Mouse (Mus musculus) forebrain, embryonic 16.5 days (tissue): ENCODE measurements around the gene Cdca8. TPM values are rescaled to one million over a fixed set of nuclear protein-coding genes. Genes with fewer than 3 reads are reported as not detected.
A peak's percentile ranks its signal among the peaks of the same experiment; 100 is the strongest.

Experiments used
- ATAC-seq: fragments of 200-750 bp; cut with Nextera tagmentation; 2 replicates; pipeline ENCODE4 v1.8.0; 2017; ENCODE audit warnings: mild to moderate bottlenecking, moderate library complexity
- H3K27ac ChIP-seq: fragments of 300-500 bp; sonication (generic); 2 replicates; pipeline ENCODE4 v1.5.1; 2014; ENCODE audit warnings: low read length, control low read depth
- H3K27me3 ChIP-seq: fragments of 300-500 bp; sonication (generic); replicated peaks from 2 replicates; pipeline ENCODE4 v1.6.1; 2014; ENCODE audit warnings: low read length; ENCODE audit not compliant: control insufficient read depth, insufficient read depth
- H3K36me3 ChIP-seq: fragments of 300-500 bp; sonication (generic); 2 replicates; pipeline ENCODE4 v1.6.1; 2014; ENCODE audit not compliant: control insufficient read depth, insufficient read depth
- H3K4me1 ChIP-seq: fragments of 300-500 bp; sonication (generic); replicated peaks from 2 replicates; pipeline ENCODE4 v1.6.1; 2014; ENCODE audit warnings: low read length; ENCODE audit not compliant: control insufficient read depth, insufficient read depth
- H3K4me2 ChIP-seq: fragments of 300-500 bp; sonication (generic); 2 replicates; pipeline ENCODE4 v1.6.1; 2014; ENCODE audit warnings: mild to moderate bottlenecking, low read length, control low read depth
- H3K4me3 ChIP-seq: fragments of 300-500 bp; sonication (generic); replicated peaks from 2 replicates; pipeline ENCODE4 v1.5.1; 2014; ENCODE audit warnings: mild to moderate bottlenecking, low read length, control low read depth
- H3K9ac ChIP-seq: fragments of 300-500 bp; sonication (generic); replicated peaks from 2 replicates; pipeline ENCODE4 v1.6.1; 2014; ENCODE audit warnings: low read depth, low read length, control low read depth
- H3K9me3 ChIP-seq: fragments of 300-500 bp; sonication (generic); 2 replicates; pipeline ENCODE4 v1.6.1; 2016; ENCODE audit warnings: low read length; ENCODE audit not compliant: control insufficient read depth
- WGBS: fragments of 180-500 bp; shearing (Covaris S2); extraction: QIAGEN DNeasy Blood & Tissue Kit; methylation state at CpG from one replicate; pipeline ENCODE4 v1.1.7; 2014; 5-methylcytosine and 5-hydroxymethylcytosine counted together
- polyA plus RNA-seq: library from polyadenylated mRNA; unstranded; fragments of >200 nt; fragmentation: Nextera tagmentation; extraction: Ambion mirVana; gene quantifications from 2 replicates; pipeline ENCODE4 v1.2.1, GENCODE M21; 2015

Gene Cdca8
- polyA plus RNA-seq, 1 experiment from 2014 or later: 70.0 TPM

DNA sequence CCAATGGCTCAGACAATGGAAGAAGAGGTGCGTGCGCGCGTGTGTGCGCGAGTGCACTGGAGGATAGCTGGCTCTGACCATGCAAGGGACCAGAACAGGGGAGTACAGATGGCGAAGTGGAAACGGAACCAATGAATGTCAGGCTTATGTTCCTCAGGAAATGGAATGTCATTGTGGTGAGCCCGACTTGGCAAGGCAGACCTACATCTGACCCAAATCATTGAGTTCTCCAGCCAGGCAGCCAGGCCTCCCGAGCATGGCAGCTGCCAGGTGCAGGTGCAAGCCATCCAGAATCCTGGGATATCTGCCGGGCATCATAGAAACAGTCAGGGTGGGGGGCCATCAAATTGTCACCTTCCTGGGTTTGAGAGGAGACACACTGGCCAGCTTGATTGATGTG lies 21.8 kb upstream of the Cdca8 start:
- H3K4me2 ChIP-seq: no peak overlapping the region
- no peak for ATAC-seq

DNA sequence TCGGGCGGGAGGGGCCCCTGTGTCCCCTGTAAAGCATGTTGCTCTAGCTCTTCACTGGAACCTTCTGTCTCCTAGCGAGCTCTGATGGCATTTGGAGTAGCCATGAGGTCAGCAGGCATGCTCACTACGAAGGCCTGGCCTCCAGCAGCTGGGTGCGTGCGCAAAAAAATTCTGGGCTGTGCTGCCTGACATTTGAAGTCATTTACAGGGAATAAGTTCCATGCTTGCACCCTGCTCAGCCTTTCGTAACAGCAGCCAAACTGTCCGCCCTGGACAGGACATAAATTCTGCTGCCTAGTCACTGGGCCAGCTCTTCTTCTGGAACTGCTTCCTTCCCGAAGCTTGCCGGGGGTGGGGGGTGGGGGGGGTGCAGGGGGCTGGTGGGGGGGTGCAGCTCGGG lies 20.0 kb upstream of the Cdca8 start:
- no peak for ATAC-seq
- no peak overlapping the region for H3K4me3 ChIP-seq
- H3K9ac ChIP-seq: no peak overlapping the region
- H3K36me3 ChIP-seq: no peaks in the 10 kb centered on the region
- H3K27me3 ChIP-seq: no peaks in the 10 kb centered on the region
- H3K27ac ChIP-seq: no peak overlapping the region
- 76% methylated on average over 11 of the region's 11 CpGs for WGBS
- H3K9me3 ChIP-seq: no peaks in the 10 kb centered on the region
- H3K4me1 ChIP-seq: no peaks in the 10 kb centered on the region
- H3K4me2 ChIP-seq: no peak overlapping the region

More for the DNA sequence above, 21.8 kb upstream of the Cdca8 start:
- H3K27ac ChIP-seq: no peak overlapping the region
- no peaks in the 10 kb centered on the region for H3K27me3 ChIP-seq
- H3K9me3 ChIP-seq: no peaks in the 10 kb centered on the region
- H3K4me1 ChIP-seq: no peaks in the 10 kb centered on the region
- H3K36me3 ChIP-seq: no peaks in the 10 kb centered on the region
- no peak overlapping the region for H3K4me3 ChIP-seq
- H3K9ac ChIP-seq: no peak overlapping the region
- WGBS: 87% methylated on average over 11 of the region's 11 CpGs

DNA sequence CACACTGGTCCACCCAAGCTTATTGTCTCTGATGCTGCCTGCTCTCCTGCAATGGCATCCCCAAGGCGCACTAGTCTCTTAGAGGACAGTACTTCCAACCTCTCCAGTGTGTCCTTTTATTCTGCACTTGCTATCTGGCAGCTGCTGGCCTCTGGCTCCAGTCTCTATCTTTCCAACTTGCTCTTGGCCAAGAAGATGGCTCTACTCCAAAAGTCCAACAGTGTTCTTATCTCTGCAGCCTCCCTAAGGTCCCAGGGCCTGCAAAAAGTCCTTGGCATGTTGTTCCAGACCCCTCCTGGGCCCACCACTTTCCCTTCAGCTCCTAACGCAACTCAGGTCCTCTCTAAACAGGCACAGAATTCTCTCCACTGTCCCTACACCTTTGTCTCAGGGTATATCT lies 18.2 kb upstream of the Cdca8 start:
- no peak overlapping the region for H3K4me2 ChIP-seq
- no peak for ATAC-seq

DNA sequence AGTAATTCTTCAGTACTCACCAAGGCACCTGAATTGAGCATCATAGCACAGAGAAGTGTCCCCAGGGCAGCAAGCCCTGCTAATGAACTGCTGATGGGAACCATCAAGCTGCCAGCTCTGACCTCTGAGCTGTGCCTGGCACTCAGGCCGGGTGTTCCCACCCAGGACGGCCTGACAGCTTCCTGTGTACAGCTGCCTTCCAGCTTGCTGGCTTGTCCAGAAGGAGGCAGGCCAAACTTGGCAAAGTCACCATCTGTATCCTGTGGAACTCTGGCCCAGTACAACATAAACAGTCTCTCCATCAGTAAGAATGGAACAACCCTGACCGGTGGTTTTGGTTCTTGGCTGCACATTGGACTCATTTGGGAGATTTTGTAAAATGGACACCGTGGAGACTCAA lies 14.4 kb upstream of the Cdca8 start:
- Histone ChIP-seq H3K9me3 (no peaks in the 10 kb centered on the region), H3K4me1 (no peaks in the 10 kb centered on the region), H3K36me3 (no peaks in the 10 kb centered on the region), H3K27me3 (no peaks in the 10 kb centered on the region), H3K27ac (no peak overlapping the region), H3K4me2 (no peak overlapping the region), H3K9ac (no peak overlapping the region), H3K4me3 (no peak overlapping the region)
- ATAC-seq: no peak
- WGBS: 65% methylated on average over 4 of the region's 4 CpGs

More for the DNA sequence above, 18.2 kb upstream of the Cdca8 start:
- no peak overlapping the region for H3K9ac ChIP-seq
- WGBS: 82% methylated on average over 2 of the region's 2 CpGs
- H3K36me3 ChIP-seq: no peaks in the 10 kb centered on the region
- no peak overlapping the region for H3K4me3 ChIP-seq
- no peaks in the 10 kb centered on the region for H3K9me3 ChIP-seq
- no peaks in the 10 kb centered on the region for H3K4me1 ChIP-seq
- H3K27ac ChIP-seq: no peak overlapping the region
- H3K27me3 ChIP-seq: no peaks in the 10 kb centered on the region

DNA sequence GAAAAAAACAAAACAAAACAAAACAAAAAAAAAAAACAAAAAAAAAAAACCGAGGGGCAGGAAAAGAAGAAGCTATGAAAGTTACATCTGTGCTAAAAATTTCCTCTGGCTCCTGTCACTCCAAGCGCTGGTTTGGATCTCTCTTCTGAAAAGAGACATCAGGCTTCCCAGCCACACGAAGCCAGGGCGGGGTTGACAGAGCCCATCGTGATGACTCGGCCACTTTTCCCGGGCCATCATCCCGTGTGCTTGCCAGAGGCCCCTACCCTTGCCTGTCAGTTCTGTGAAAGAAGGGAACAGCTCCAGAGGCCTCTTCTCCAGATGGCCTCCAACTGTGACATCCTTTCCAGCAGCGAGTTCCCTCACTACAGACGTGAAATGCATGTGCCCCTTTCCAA lies 11.9 kb upstream of the Cdca8 start:
- Histone ChIP-seq H3K9me3 (no peaks in the 10 kb centered on the region), H3K4me1 (no peaks in the 10 kb centered on the region), H3K27me3 (no peaks in the 10 kb centered on the region), H3K36me3 (no peaks in the 10 kb centered on the region), H3K27ac (no peak overlapping the region), H3K9ac (no peak overlapping the region), H3K4me3 (no peak overlapping the region), H3K4me2 (no peak overlapping the region)
- no peak for ATAC-seq
- 52% methylated on average over 10 of the region's 10 CpGs for WGBS

DNA sequence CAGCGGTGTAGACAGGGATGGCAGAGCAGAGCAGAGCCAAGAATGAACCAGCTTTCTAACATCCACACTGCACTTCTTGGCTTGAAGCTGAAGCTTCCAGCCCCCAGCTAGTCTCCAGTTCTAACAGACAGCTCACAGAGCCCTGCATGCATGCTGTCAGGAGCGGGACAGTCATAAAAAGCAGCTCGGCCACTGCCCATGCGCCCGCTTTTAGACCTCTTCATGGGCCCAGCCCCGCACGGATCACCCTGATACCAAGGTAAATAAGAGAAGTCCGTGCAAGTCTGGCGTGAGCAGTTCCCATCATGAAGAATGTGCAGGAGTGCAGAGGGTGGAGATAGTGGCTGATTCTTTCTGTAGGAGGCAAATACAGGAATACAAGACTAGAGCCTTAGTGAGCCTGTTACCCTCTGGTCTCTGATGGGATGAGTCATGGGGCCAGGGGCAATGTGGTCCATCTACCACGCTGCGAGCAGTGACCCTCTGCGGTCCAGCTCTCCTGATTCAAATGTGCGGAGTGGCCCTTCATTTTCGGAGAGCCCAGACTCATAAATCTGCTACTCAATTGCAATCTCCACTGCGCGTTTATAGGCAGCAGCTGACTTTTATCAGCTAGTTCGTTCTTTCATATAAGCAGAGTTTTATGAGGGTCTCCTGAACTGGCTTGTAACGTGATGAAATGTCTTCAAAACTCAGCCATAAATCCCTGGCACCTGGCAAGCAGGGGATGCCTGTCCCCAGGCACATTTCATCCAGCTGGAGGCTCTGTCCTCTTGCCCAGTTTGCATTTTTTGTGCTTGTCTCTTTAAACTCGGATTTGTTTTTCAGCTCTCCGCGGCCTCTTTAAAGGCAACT lies 11.3 kb upstream of the Cdca8 start:
- H3K27ac ChIP-seq: no peak overlapping the region
- no peak overlapping the region for H3K4me2 ChIP-seq
- no peaks in the 10 kb centered on the region for H3K9me3 ChIP-seq
- no peaks in the 10 kb centered on the region for H3K4me1 ChIP-seq
- no peak for ATAC-seq
- WGBS: 83% methylated on average over 21 of the region's 21 CpGs
- H3K9ac ChIP-seq: no peak overlapping the region
- no peaks in the 10 kb centered on the region for H3K36me3 ChIP-seq
- H3K27me3 ChIP-seq: no peaks in the 10 kb centered on the region
- H3K4me3 ChIP-seq: no peak overlapping the region

DNA sequence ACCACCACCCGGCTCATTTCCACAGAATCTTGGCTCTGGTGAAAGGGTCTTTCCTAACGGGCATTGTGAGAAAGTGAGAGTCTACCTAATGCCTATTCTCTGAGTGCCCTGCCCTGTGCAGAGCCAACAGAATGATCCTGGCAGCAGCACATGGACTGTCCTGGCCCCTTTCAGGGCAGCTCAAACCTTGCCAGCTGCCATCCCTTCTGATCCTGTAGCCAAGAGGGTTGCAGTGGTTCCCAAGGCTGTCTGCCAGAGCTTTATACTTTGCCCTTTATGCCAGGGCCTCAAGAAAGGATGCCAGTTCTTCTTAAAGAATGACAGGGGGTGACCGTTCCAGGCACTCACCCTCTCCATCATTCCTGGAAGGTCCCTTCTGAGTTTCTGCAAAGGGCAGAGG lies 10.4 kb upstream of the Cdca8 start:
- WGBS: 64% methylated on average over 3 of the region's 3 CpGs
- H3K36me3 ChIP-seq: no peaks in the 10 kb centered on the region
- no peak overlapping the region for H3K4me2 ChIP-seq
- no peaks in the 10 kb centered on the region for H3K27me3 ChIP-seq
- H3K9ac ChIP-seq: no peak overlapping the region
- H3K4me3 ChIP-seq: no peak overlapping the region
- H3K4me1 ChIP-seq: no peaks in the 10 kb centered on the region
- no peaks in the 10 kb centered on the region for H3K9me3 ChIP-seq
- no peak overlapping the region for H3K27ac ChIP-seq
- 0 out of 2 replicates have a peak, but pooled peaks have one; percentile 28 for ATAC-seq

DNA sequence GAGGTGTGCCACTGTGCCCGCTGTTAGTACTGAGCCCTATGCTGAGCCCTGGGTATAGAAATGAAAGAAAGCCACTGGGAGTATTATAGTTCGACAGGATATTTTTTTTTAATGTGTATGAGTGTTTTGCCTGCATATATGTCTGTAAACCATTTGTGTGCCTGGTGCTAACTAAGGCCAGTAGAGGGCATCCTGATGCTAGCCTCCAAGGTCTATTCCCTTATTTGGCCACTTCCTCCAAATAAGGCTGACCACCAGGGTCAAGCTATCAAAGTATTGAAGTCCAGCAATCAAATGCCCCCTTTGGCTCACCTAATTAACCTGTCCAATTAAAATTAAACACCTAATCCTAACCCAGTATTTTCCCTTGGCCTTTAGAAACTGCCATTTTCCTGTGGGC lies 5.8 kb upstream of the Cdca8 start:
- H3K4me3 ChIP-seq: no peak overlapping the region
- no peak overlapping the region for H3K27ac ChIP-seq
- H3K4me1 ChIP-seq: no peaks in the 10 kb centered on the region
- ATAC-seq: no peak
- no peak overlapping the region for H3K9ac ChIP-seq
- 54% methylated on average over 2 of the region's 2 CpGs for WGBS
- H3K27me3 ChIP-seq: no peaks in the 10 kb centered on the region
- H3K4me2 ChIP-seq: no peak overlapping the region
- no peaks in the 10 kb centered on the region for H3K9me3 ChIP-seq
- peaks cover 5% of the 10 kb centered on the region for H3K36me3 ChIP-seq

DNA sequence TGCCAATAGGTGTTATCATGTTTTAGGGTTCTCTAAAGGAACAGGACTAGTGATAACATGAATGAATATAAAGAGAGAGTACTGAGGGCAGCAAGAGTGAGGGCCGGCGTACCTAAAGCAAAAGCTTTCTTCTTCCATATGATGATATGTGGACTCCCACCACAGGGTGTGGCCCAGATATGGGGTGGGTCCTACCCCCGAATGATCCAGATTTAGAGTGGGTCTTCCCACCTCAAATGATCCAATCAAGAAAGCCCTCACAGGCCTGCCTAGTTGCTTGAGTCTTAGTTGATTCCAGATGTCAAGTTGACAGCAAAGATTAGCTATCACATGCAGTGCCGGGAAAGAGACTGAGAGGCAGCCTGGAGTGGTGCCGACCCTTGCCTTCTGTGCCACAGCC lies 4.7 kb upstream of the Cdca8 start:
- 91% methylated on average over 5 of the region's 5 CpGs for WGBS
- H3K27ac ChIP-seq: no peak overlapping the region
- no peaks in the 10 kb centered on the region for H3K27me3 ChIP-seq
- H3K4me2 ChIP-seq: no peak overlapping the region
- ATAC-seq: no peak
- H3K9me3 ChIP-seq: no peaks in the 10 kb centered on the region
- peaks cover 5% of the 10 kb centered on the region for H3K36me3 ChIP-seq
- no peak overlapping the region for H3K4me3 ChIP-seq
- no peaks in the 10 kb centered on the region for H3K4me1 ChIP-seq
- no peak overlapping the region for H3K9ac ChIP-seq
